Mouse (Mus musculus) stomach, embryonic 15.5 days (tissue): ENCODE data around the gene Mars. TPM values are rescaled to one million over a fixed set of nuclear protein-coding genes. Genes with fewer than 3 reads are reported as not detected.
A peak's percentile ranks its signal among the peaks of the same experiment; 100 is the strongest.
"Not testable (repeated sequence)": the region's sequence is repeated elsewhere in the genome, so short reads cannot be mapped to it uniquely, and the experiment has no call there.

Experiments used
- ATAC-seq: fragments of 200-750 bp; cut with Nextera tagmentation; 2 replicates; pipeline ENCODE4 v1.8.0; 2017; ENCODE audit warnings: low read depth, moderate number of reproducible peaks, moderate TSS enrichment; ENCODE audit not compliant: insufficient read depth, low FRiP score
- H3K27ac ChIP-seq: fragments of 300-500 bp; sonication (generic); 2 replicates; pipeline ENCODE4 v1.5.1; 2015; ENCODE audit warnings: mild to moderate bottlenecking, inconsistent platforms
- H3K27me3 ChIP-seq: fragments of 300-500 bp; sonication (generic); replicated peaks from 2 replicates; pipeline ENCODE4 v1.6.1; 2015; ENCODE audit warnings: inconsistent platforms
- H3K36me3 ChIP-seq: fragments of 300-500 bp; sonication (generic); 2 replicates; pipeline ENCODE4 v1.6.1; 2015; ENCODE audit warnings: inconsistent platforms
- H3K4me1 ChIP-seq: fragments of 300-500 bp; sonication (generic); 2 replicates; pipeline ENCODE4 v1.6.1; 2015; ENCODE audit warnings: inconsistent platforms
- H3K4me2 ChIP-seq: fragments of 300-500 bp; sonication (generic); 2 replicates; pipeline ENCODE4 v1.6.1; 2015; ENCODE audit warnings: mild to moderate bottlenecking, inconsistent platforms
- H3K4me3 ChIP-seq: fragments of 300-500 bp; sonication (generic); replicated peaks from 2 replicates; pipeline ENCODE4 v1.5.1; 2015; ENCODE audit warnings: inconsistent platforms
- H3K9ac ChIP-seq: fragments of 300-500 bp; sonication (generic); 2 replicates; pipeline ENCODE4 v1.6.1; 2015; ENCODE audit warnings: inconsistent platforms
- H3K9me3 ChIP-seq: fragments of 300-500 bp; sonication (generic); 2 replicates; pipeline ENCODE4 v1.6.1; 2016; ENCODE audit warnings: inconsistent platforms
- WGBS: fragments of 180-500 bp; shearing (Covaris S2); methylation state at CpG from one replicate; pipeline ENCODE4 v1.1.7; 2015; 5-methylcytosine and 5-hydroxymethylcytosine counted together
- polyA plus RNA-seq: library from polyadenylated mRNA; unstranded; fragments of >200 nt; fragmentation: Nextera tagmentation; extraction: Ambion mirVana; gene quantifications from 2 replicates; pipeline ENCODE4 v1.2.1, GENCODE M21; 2015

Gene Mars
- polyA plus RNA-seq, 1 experiment from 2014 or later: 110 TPM

GRCm38 (mm10) chr10:127322178-127322577 is 10.6 kb upstream of the Mars start:
- Histone ChIP-seq H3K4me1 (peaks cover 17% of the 10 kb centered on the region), H3K9me3 (no peaks in the 10 kb centered on the region), H3K27ac (no peak overlapping the region), H3K4me3 (no peak overlapping the region), H3K27me3 (0 out of 2 replicates have a peak, but pooled peaks cover 18% of the 10 kb centered on the region), H3K4me2 (no peak overlapping the region), H3K9ac (no peak overlapping the region), H3K36me3 (no peaks in the 10 kb centered on the region)
- ATAC-seq: no peak
- WGBS: 60% methylated on average over 13 of the region's 13 CpGs

GRCm38 (mm10) chr10:127321621-127322020 is 10.0 kb upstream of the Mars start, which contains the start of gene Arhgap9:
Gene Arhgap9 (plus strand): TSS chr10:127321964.
- Histone ChIP-seq H3K4me3 (no peak within 1 kb of the TSS), H3K9ac (no peak within 1 kb of the TSS), H3K36me3 (no peaks in the 10 kb centered on the region), H3K9me3 (no peaks in the 10 kb centered on the region), H3K4me1 (peaks cover 12% of the 10 kb centered on the region), H3K4me2 (no peak within 1 kb of the TSS), H3K27ac (no peak within 1 kb of the TSS), H3K27me3 (0 out of 2 replicates have a peak, but pooled peaks cover 13% of the 10 kb centered on the region)
- WGBS: 66% methylated on average over 3 of the region's 3 CpGs
- ATAC-seq: no peak

- H3K9me3 ChIP-seq: no peaks in the 10 kb centered on the region
- H3K27me3 ChIP-seq: 0 out of 2 replicates have a peak, but pooled peaks cover 2% of the 10 kb centered on the region
- no peak overlapping the region for H3K4me3 ChIP-seq
- no peak for ATAC-seq
- 65% methylated on average over 7 of the region's 7 CpGs for WGBS
- H3K27ac ChIP-seq: no peak overlapping the region
- H3K4me1 ChIP-seq: no peaks in the 10 kb centered on the region
- H3K9ac ChIP-seq: no peak overlapping the region
- H3K4me2 ChIP-seq: no peak overlapping the region
- no peaks in the 10 kb centered on the region for H3K36me3 ChIP-seq
Measured at GRCm38 (mm10) chr10:127319969-127320368, 8.4 kb upstream of the Mars start.

GRCm38 (mm10) chr10:127318009-127318408 is 6.4 kb upstream of the Mars start:
- Histone ChIP-seq H3K9ac (no peak overlapping the region), H3K36me3 (no peaks in the 10 kb centered on the region), H3K9me3 (no peaks in the 10 kb centered on the region), H3K4me2 (no peak overlapping the region), H3K27ac (no peak overlapping the region), H3K4me1 (no peaks in the 10 kb centered on the region), H3K27me3 (no peaks in the 10 kb centered on the region), H3K4me3 (no peak overlapping the region)
- 44% methylated on average over 4 of the region's 4 CpGs for WGBS
- no peak for ATAC-seq

- ATAC-seq: no peak
- Histone ChIP-seq H3K4me3 (no peak overlapping the region), H3K9ac (no peak overlapping the region), H3K27ac (no peak overlapping the region), H3K4me2 (no peak overlapping the region), H3K27me3 (no peaks in the 10 kb centered on the region), H3K9me3 (no peaks in the 10 kb centered on the region), H3K4me1 (no peaks in the 10 kb centered on the region), H3K36me3 (no peaks in the 10 kb centered on the region)
- 78% methylated on average over 2 of the region's 2 CpGs for WGBS
Measured at GRCm38 (mm10) chr10:127317277-127317676, 5.7 kb upstream of the Mars start.

- H3K27me3 ChIP-seq, H3K4me2 ChIP-seq, H3K27ac ChIP-seq, ATAC-seq, H3K36me3 ChIP-seq, H3K9ac ChIP-seq, H3K4me3 ChIP-seq, H3K9me3 ChIP-seq: not testable (repeated sequence)
- 74% methylated on average over 1 of the region's 1 CpGs for WGBS
- peaks cover 10% of the 10 kb centered on the region; the same call in 1 of the 2 replicates for H3K4me1 ChIP-seq
Measured at GRCm38 (mm10) chr10:127314950-127315349, 3.4 kb upstream of the Mars start.

- H3K27ac ChIP-seq, H3K9me3 ChIP-seq, H3K4me2 ChIP-seq, H3K36me3 ChIP-seq, H3K27me3 ChIP-seq, H3K4me3 ChIP-seq, ATAC-seq, H3K9ac ChIP-seq: not testable (repeated sequence)
- WGBS: 93% methylated on average over 5 of the region's 5 CpGs
- H3K4me1 ChIP-seq: peaks cover 10% of the 10 kb centered on the region; the same call in 1 of the 2 replicates
Measured at GRCm38 (mm10) chr10:127313516-127313915, 1.9 kb upstream of the Mars start.

GRCm38 (mm10) chr10:127312858-127313257 is 1.3 kb upstream of the Mars start:
- ATAC-seq: no peak
- Histone ChIP-seq H3K4me2 (no peak overlapping the region), H3K9me3 (no peaks in the 10 kb centered on the region), H3K27ac (no peak overlapping the region), H3K9ac (no peak overlapping the region), H3K4me1 (peaks cover 10% of the 10 kb centered on the region; the same call in 1 of the 2 replicates), H3K36me3 (peaks cover 13% of the 10 kb centered on the region), H3K27me3 (no peaks in the 10 kb centered on the region), H3K4me3 (no peak overlapping the region)
- WGBS: 73% methylated on average over 4 of the region's 4 CpGs

GRCm38 (mm10) chr10:127312356-127312676 is 730 bp upstream of the Mars start:
- WGBS: 3% methylated on average over 4 of the region's 4 CpGs
- H3K27me3 ChIP-seq: no peaks in the 10 kb centered on the region
- peak overlapping the region; percentile 56; the same call in 1 of the 2 replicates for H3K9ac ChIP-seq
- H3K4me2 ChIP-seq: peak overlapping the region; percentile 75
- peak overlapping the region; percentile 79 for H3K4me3 ChIP-seq
- H3K4me1 ChIP-seq: peaks cover 10% of the 10 kb centered on the region; the same call in 1 of the 2 replicates
- H3K36me3 ChIP-seq: peaks cover 19% of the 10 kb centered on the region
- H3K27ac ChIP-seq: peak overlapping the region; percentile 81
- H3K9me3 ChIP-seq: no peaks in the 10 kb centered on the region
- peak; percentile 40; the same call in 1 of the 2 replicates for ATAC-seq

GRCm38 (mm10) chr10:127310523-127311475 is 787 bp downstream of the Mars start:
- Histone ChIP-seq H3K36me3 (peaks cover 31% of the 10 kb centered on the region), H3K27me3 (no peaks in the 10 kb centered on the region), H3K4me2 (peak overlapping the region; percentile 75), H3K4me3 (peak overlapping the region; percentile 79), H3K4me1 (peaks cover 10% of the 10 kb centered on the region; the same call in 1 of the 2 replicates), H3K9me3 (no peaks in the 10 kb centered on the region), H3K27ac (peak overlapping the region; percentile 81), H3K9ac (peak overlapping the region; percentile 68)
- peak; percentile 23 for ATAC-seq
- 31% methylated on average over 23 of the region's 23 CpGs for WGBS

- H3K4me2 ChIP-seq, H3K9me3 ChIP-seq, H3K27me3 ChIP-seq, H3K4me3 ChIP-seq, ATAC-seq, H3K9ac ChIP-seq, H3K27ac ChIP-seq: not testable (repeated sequence)
- 84% methylated on average over 3 of the region's 3 CpGs for WGBS
- peaks cover 10% of the 10 kb centered on the region; the same call in 1 of the 2 replicates for H3K4me1 ChIP-seq
- H3K36me3 ChIP-seq: peaks cover 47% of the 10 kb centered on the region
Measured at GRCm38 (mm10) chr10:127309167-127309566, 2.4 kb downstream of the Mars start.

GRCm38 (mm10) chr10:127303136-127303535 is 8.4 kb downstream of the Mars start:
- Histone ChIP-seq H3K4me2 (no peak overlapping the region), H3K4me1 (no peaks in the 10 kb centered on the region), H3K4me3 (no peak overlapping the region), H3K9me3 (no peaks in the 10 kb centered on the region), H3K27ac (no peak overlapping the region), H3K27me3 (no peaks in the 10 kb centered on the region), H3K36me3 (peaks cover 76% of the 10 kb centered on the region), H3K9ac (no peak overlapping the region)
- 90% methylated on average over 11 of the region's 11 CpGs for WGBS
- no peak for ATAC-seq
